Mouse (Mus musculus) kidney, adult 2 months (tissue): ENCODE measurements around the gene Olfr66. TPM values are rescaled to one million over a fixed set of nuclear protein-coding genes. Genes with fewer than 3 reads are reported as not detected.

ENCODE experiments used
- DNase-seq: peaks from one replicate; pipeline ENCODE4 v3.0.0; 2021
- H3K27ac ChIP-seq: fragments of 200-500 bp; 2 replicates; pipeline ENCODE4 v1.5.1; 2012; ENCODE audit warnings: low read depth, low read length, control low read depth, inconsistent platforms; ENCODE audit not compliant: insufficient read depth
- H3K27me3 ChIP-seq: fragments of 200-500 bp; replicated peaks from 2 replicates; pipeline ENCODE4 v1.6.1; 2012; ENCODE audit warnings: mild to moderate bottlenecking, moderate library complexity, low read length, inconsistent platforms; ENCODE audit not compliant: control insufficient read depth, insufficient read depth
- H3K36me3 ChIP-seq: fragments of 200-500 bp; 2 replicates; pipeline ENCODE4 v1.6.1; 2012; ENCODE audit warnings: mild to moderate bottlenecking, moderate library complexity, low read length, inconsistent platforms; ENCODE audit not compliant: control insufficient read depth, insufficient read depth
- H3K4me1 ChIP-seq: fragments of 200-500 bp; 2 replicates; pipeline ENCODE4 v1.6.1; 2011; ENCODE audit warnings: low read length; ENCODE audit not compliant: control insufficient read depth, insufficient read depth
- H3K4me3 ChIP-seq: fragments of 200-500 bp; 2 replicates; pipeline ENCODE4 v1.5.1; 2011; ENCODE audit warnings: mild to moderate bottlenecking, low read depth, low read length, control low read depth; ENCODE audit not compliant: insufficient read depth
- CTCF ChIP-seq: fragments of 200-500 bp; conservative IDR thresholded peaks from 2 replicates; pipeline ENCODE4 v1.5.1; 2011; ENCODE audit warnings: low read depth, mild to moderate bottlenecking, control low read depth, low read length, moderate library complexity, mixed read lengths; ENCODE audit not compliant: insufficient read depth, insufficient read length
- POLR2A ChIP-seq: fragments of 200-500 bp; IDR thresholded peaks from one replicate; pipeline ENCODE4 v1.6.1; 2011; ENCODE audit warnings: low read depth, low read length, control low read depth
- WGBS: fragments of 180-500 bp; shearing (Covaris S2); methylation state at CpG from one replicate; pipeline ENCODE4 v1.1.7; 2018; 5-methylcytosine and 5-hydroxymethylcytosine counted together
- polyA plus RNA-seq: library from polyadenylated mRNA; depleted of rRNA; stranded (reverse); fragments of >200 nt; gene quantifications from 2 replicates; pipeline ENCODE4 v1.2.3, GENCODE M21; 2012; rRNA removed

The Olfr66 gene
- polyA plus RNA-seq, 1 experiment = not detected

- H3K4me3 ChIP-seq = no peak overlapping the region
- H3K36me3 ChIP-seq = no peaks in the 10 kb centered on the region
- WGBS = 55% methylated on average over 1 of the region's 1 CpGs
- no peak for DNase-seq
- TF ChIP-seq CTCF (no peak), POLR2A (no peak)
- H3K27me3 ChIP-seq = no peaks in the 10 kb centered on the region
- H3K4me1 ChIP-seq = no peaks in the 10 kb centered on the region
- no peak overlapping the region for H3K27ac ChIP-seq
Measured at GRCm38 (mm10) chr7:103854669-103855068, 31.4 kb downstream of the Olfr66 start.

GRCm38 (mm10) chr7:103853090-103853489 lies 33.0 kb downstream of the Olfr66 start, which contains the start of gene Hbb-y:
Gene Hbb-y (minus strand): TSS chr7:103853216.
- TF ChIP-seq POLR2A = no peak
- no peak for TF ChIP-seq CTCF
- H3K27me3 ChIP-seq = no peaks in the 10 kb centered on the region; the same call in 1 of the 2 replicates
- WGBS = 60% methylated on average over 2 of the region's 2 CpGs
- no peak for DNase-seq
- no peak within 1 kb of the TSS for H3K27ac ChIP-seq
- H3K36me3 ChIP-seq = no peaks in the 10 kb centered on the region
- H3K4me1 ChIP-seq = no peaks in the 10 kb centered on the region
- H3K4me3 ChIP-seq = no peak within 1 kb of the TSS

- H3K4me3 ChIP-seq = no peak overlapping the region
- no peaks in the 10 kb centered on the region for H3K4me1 ChIP-seq
- no peaks in the 10 kb centered on the region for H3K36me3 ChIP-seq
- 38% methylated on average over 2 of the region's 2 CpGs for WGBS
- no peaks in the 10 kb centered on the region; the same call in 1 of the 2 replicates for H3K27me3 ChIP-seq
- DNase-seq = no peak
- no peak overlapping the region for H3K27ac ChIP-seq
- TF ChIP-seq CTCF (no peak), POLR2A (no peak)
Measured at GRCm38 (mm10) chr7:103844525-103845325, 41.3 kb downstream of the Olfr66 start.

- Histone ChIP-seq H3K27me3 (no peaks in the 10 kb centered on the region), H3K27ac (no peak within 1 kb of the TSS), H3K36me3 (no peaks in the 10 kb centered on the region), H3K4me3 (no peak within 1 kb of the TSS), H3K4me1 (no peaks in the 10 kb centered on the region)
- WGBS = 84% methylated on average over 2 of the region's 2 CpGs
- DNase-seq = no peak
- TF ChIP-seq CTCF (no peak), POLR2A (no peak)
Measured at GRCm38 (mm10) chr7:103843034-103843433, 43.0 kb downstream of the Olfr66 start, which contains the start of gene Hbb-bh1. Gene Hbb-bh1 (minus strand): TSS chr7:103843164.

- H3K4me1 ChIP-seq = no peaks in the 10 kb centered on the region
- WGBS = 65% methylated on average over 3 of the region's 3 CpGs
- no peak within 1 kb of the TSS for H3K4me3 ChIP-seq
- H3K36me3 ChIP-seq = no peaks in the 10 kb centered on the region
- H3K27ac ChIP-seq = no peak within 1 kb of the TSS
- DNase-seq = no peak
- no peaks in the 10 kb centered on the region for H3K27me3 ChIP-seq
- TF ChIP-seq POLR2A = no peak
- no peak for TF ChIP-seq CTCF
Measured at GRCm38 (mm10) chr7:103840268-103840667, 45.8 kb downstream of the Olfr66 start, which contains the start of gene Hbb-bh2. Gene Hbb-bh2 (minus strand): TSS chr7:103840520.

Other genes starting within 250 kb of the Olfr66 start
- not detected in 2 replicates for gene Olfr622, start 243.6 kb downstream of the Olfr66 start, polyA plus RNA-seq
- not detected in 2 replicates for gene Olfr623, start 222.6 kb downstream of the Olfr66 start, polyA plus RNA-seq
- not detected in 2 replicates for gene Olfr624, start 215.1 kb downstream of the Olfr66 start, polyA plus RNA-seq
- not detected in 2 replicates for gene Olfr625-ps1, start 203.5 kb downstream of the Olfr66 start, polyA plus RNA-seq
- not detected in 2 replicates for gene Olfr243, start 171.6 kb downstream of the Olfr66 start, polyA plus RNA-seq
- not detected in 2 replicates for gene Olfr628, start 155.9 kb downstream of the Olfr66 start, polyA plus RNA-seq
- not detected in 2 replicates for gene Olfr629, start 141.3 kb downstream of the Olfr66 start, polyA plus RNA-seq
- not detected in 2 replicates for gene Olfr630, start 128.9 kb downstream of the Olfr66 start, polyA plus RNA-seq
- gene Olfr69, start 114.7 kb downstream of the Olfr66 start, polyA plus RNA-seq = not detected in 2 replicates
- gene Olfr68, start 106.6 kb downstream of the Olfr66 start, polyA plus RNA-seq = not detected in 2 replicates
- gene Olfr67, start 94.4 kb downstream of the Olfr66 start, polyA plus RNA-seq = not detected in 2 replicates
- 323 and 441 TPM in 2 replicates for gene Hbb-bt, start 72.3 kb downstream of the Olfr66 start, polyA plus RNA-seq
- gene Hbb-bs, start 58.2 kb downstream of the Olfr66 start, polyA plus RNA-seq = 3,704 and 5,002 TPM in 2 replicates
- not detected in 2 replicates for gene Hbb-bh2, start 45.7 kb downstream of the Olfr66 start, polyA plus RNA-seq
- not detected in 2 replicates for gene Hbb-bh1, start 43.1 kb downstream of the Olfr66 start, polyA plus RNA-seq
- gene Hbb-y, start 33.0 kb downstream of the Olfr66 start, polyA plus RNA-seq = not detected in 2 replicates
- gene Olfr64, start 8.2 kb upstream of the Olfr66 start, polyA plus RNA-seq = not detected in 2 replicates
- not detected in 2 replicates for gene Olfr65, start 17.2 kb upstream of the Olfr66 start, polyA plus RNA-seq
- not detected in 2 replicates for gene Olfr631, start 42.6 kb upstream of the Olfr66 start, polyA plus RNA-seq
- not detected in 2 replicates for gene Olfr632, start 48.1 kb upstream of the Olfr66 start, polyA plus RNA-seq
- not detected in 2 replicates for gene Olfr633, start 58.2 kb upstream of the Olfr66 start, polyA plus RNA-seq
- not detected in 2 replicates for gene Olfr635, start 84.9 kb upstream of the Olfr66 start, polyA plus RNA-seq
- gene Olfr638, start 112.5 kb upstream of the Olfr66 start, polyA plus RNA-seq = not detected in 2 replicates
- gene Olfr639, start 131.1 kb upstream of the Olfr66 start, polyA plus RNA-seq = not detected in 2 replicates
- not detected in 2 replicates for gene Olfr640, start 139.3 kb upstream of the Olfr66 start, polyA plus RNA-seq
- not detected in 2 replicates for gene Olfr641, start 149.2 kb upstream of the Olfr66 start, polyA plus RNA-seq
- gene Olfr642, start 166.4 kb upstream of the Olfr66 start, polyA plus RNA-seq = not detected in 2 replicates
- gene 4930516K23Rik, start 175.2 kb upstream of the Olfr66 start, polyA plus RNA-seq = not detected in 2 replicates
- gene Olfr644, start 185.6 kb upstream of the Olfr66 start, polyA plus RNA-seq = not detected in 2 replicates
- gene Olfr645, start 199.2 kb upstream of the Olfr66 start, polyA plus RNA-seq = not detected in 2 replicates
- gene Olfr646, start 218.6 kb upstream of the Olfr66 start, polyA plus RNA-seq = not detected in 2 replicates
- not detected in 2 replicates for gene Ubqln5, start 243.6 kb upstream of the Olfr66 start, polyA plus RNA-seq